Mouse (Mus musculus): ENCODE results near the gene Ttc5.
A peak's percentile ranks its signal among the peaks of the same experiment; 100 is the strongest.
"Not testable (repeated sequence)": the region's sequence is repeated elsewhere in the genome, so short reads cannot be mapped to it uniquely, and the experiment has no call there.

The Ttc5 gene

DNA sequence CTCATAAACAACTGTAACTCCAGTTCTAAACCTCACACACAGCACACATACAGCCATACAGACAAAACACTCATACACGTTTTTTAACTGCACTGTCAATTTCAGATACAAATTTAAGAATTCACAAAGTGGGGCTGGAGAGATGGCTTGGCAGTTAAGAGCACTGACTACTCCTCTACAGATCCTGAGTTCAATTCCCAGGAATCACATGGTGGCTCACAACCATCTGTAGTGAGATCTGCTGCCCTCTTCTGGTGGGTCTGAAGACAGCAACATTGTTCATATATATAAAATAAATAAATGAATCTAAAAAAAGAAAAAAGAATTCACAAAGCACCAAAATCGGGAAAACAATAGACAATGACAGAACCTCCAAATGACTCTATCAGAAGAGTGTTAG is 14.0 kb downstream of the Ttc5 start:
- peak; percentile 42 for DNase-seq (ENCODE audit: low read depth, low spot score)

DNA sequence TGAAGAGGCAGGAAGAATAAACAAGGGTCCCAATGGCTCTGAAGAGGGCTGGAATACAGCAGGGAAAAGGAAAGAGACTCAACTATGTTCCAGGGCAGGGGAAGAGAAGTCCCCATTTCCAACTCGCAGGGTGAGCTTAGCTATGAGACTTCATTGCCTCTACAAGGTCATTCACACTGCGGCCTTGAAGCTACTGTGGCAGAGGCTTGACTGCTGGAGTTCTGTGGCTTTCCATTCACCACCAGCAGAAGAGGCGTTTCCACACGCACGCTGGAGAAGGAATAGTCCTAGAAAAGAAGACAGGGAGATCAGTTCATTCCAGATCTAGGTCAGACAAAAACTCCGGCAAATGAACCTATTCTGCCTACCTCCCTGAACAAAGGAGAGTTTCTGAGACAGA is 19.6 kb downstream of the Ttc5 start:
- DNase-seq (ENCODE audit: low read depth, low spot score), result no peak

DNA sequence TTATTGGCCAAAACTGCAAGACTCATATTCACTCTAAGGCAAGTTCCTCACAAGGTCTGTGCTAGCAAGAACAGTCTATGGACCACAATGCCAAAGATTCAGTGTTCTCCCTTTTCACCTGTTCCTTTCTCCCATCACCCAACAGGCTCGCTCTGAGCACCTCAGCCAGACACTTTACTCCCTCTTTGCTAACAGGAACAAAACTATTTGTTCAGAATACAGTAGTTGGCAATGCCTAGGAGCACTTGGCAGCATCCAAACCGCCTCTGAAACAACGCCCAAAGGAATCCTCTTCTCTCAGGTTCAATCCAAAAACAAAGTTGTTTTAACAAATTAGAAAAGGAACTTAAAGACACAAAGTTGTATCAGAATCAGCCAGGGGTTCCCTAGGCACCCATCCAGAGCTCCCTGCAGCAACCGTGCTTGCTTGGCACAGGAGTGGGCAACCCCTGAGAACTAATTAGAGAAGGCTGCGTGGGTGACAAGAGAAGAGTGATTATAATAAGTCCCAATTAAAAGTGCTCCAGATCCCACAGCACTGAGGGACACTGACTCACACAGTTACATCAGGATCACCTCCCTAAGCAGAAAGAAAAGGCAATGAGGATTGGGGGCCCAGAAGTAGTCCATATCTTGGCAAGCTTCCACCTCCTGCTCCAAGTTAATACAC is 26.8 kb downstream of the Ttc5 start:
- DNase-seq (ENCODE audit: low read depth, low spot score), result no peak

DNA sequence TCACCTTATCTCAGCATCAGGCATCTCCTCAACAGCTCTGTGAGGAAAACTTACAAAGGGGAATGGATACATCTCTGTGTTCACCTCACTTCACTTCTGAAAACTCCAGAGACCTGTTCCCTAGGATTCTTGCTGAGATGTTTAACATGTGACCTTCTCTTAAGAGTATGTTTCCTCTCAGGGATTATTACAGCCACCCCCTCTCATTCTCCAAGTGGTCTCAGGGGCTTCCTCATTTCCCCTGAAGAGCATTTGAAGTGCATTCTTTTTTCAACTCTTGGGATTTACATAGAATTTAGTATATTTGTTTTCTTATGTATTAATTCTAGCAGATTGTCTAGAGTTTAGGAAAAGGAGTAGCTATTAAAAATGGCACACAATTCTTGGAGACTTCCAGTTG is 40.3 kb downstream of the Ttc5 start, which contains the start of gene Olfr749:
Olfr749 (minus strand) TSS at position 101 of the 400 bp plus-strand sequence.
- DNase-seq (ENCODE audit: low read depth, low spot score), result no peak

DNA sequence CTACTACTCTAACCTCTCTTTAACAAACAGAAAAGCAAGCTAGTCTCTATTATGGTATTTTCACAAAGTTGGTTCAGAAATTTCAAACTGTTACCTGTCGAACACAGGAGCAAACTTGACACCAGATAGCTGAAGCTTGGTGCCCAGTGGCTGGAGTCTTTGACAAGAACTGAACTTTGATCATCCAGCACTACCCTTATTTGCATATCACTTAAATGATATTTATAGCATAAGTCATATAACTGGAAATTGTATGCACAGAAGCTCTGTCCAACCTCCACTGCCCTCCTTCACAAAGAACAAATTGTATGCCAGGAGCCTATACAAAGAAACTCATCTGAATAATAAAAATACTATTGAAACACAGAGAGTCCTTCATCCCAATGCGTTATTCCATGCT is 43.7 kb downstream of the Ttc5 start:
- no peak for DNase-seq (ENCODE audit: low read depth, low spot score)

DNA sequence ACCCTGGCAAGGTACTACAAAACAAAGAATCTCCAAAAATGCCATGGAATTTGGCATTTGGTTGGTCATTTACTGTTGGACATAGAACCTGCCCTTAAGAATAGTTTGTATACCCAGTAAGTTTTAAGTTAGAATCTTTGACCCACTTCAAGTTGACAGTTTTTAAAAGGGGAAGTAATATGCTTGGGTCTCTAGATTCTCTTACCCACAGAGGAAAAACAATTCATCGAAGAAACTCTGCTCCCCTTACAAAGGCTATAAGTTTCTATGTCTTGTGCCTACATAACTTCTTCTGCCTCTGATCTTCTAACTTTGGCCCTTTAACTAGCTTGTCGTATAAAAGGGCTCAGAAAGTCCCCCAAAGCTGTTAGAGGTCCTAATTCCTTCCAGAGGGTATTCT is 45.0 kb downstream of the Ttc5 start:
- no peak for DNase-seq (ENCODE audit: low read depth, low spot score)

DNA sequence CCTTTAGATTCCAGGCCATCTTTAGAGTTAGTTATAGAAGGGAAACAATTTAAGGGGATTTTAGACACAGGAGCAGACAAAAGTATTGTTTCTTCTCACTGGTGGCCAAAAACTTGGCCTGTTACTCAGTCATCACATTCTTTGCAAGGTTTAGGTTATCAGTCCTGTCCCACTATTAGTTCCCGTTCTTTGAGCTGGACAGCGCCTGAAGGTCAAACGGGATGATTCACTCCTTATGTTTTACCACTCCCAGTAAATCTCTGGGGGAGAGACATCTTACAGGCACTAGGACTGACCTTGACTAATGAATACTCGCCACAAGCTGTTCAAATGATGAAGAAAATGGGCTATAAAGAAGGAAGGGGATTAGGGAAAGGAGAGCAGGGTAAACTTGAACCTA is 62.9 kb downstream of the Ttc5 start:
- not testable (repeated sequence) for DNase-seq (ENCODE audit: low read depth, low spot score)

DNA sequence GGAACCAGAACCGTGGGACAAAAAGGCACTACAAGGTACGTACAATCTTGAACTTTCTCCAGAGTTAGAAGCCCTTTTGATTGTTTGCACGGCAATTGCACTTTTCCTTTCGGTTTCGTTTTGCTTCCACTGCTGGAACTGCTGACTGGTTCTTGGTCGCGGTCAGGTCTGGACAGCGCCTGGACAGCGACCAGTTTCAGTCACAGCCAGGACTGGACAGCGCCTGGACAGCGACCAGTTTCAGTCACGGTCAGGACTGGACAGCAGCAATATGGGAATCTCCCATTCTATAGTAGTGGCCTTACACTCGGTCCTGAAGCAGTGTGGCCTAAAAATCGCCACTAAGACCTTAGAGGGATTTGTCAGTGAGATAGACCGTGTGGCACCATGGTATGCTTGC is 65.4 kb downstream of the Ttc5 start:
- not testable (repeated sequence) for DNase-seq (ENCODE audit: low read depth, low spot score)
